Mouse (Mus musculus) megakaryocyte progenitor cell, adult 5-6 weeks (primary cell): ENCODE data around the gene Ang6. TPM values are rescaled to one million over a fixed set of nuclear protein-coding genes. Genes with fewer than 3 reads are reported as not detected.
A peak's percentile ranks its signal among the peaks of the same experiment; 100 is the strongest.
"Not testable (repeated sequence)": the region's sequence is repeated elsewhere in the genome, so short reads cannot be mapped to it uniquely, and the experiment has no call there.

Experiments
- ATAC-seq: replicated peaks from 2 replicates; pipeline ENCODE4 v1.8.0; 2016; ENCODE audit warnings: mild to moderate bottlenecking, moderate TSS enrichment, inconsistent platforms; ENCODE audit not compliant: poor library complexity
- total RNA-seq, 2 experiments: library from RNA; stranded (forward) in 1 of 2; stranded (reverse) in 1 of 2; fragments of 157-497, 149-512 nt in 1 of 2; fragments of 200-1000 nt in 1 of 2; gene quantifications; 2 replicates each; pipeline versions ENCODE4 v1.2.3 to v1.2.4; 2015 to 2017

The Ang6 gene
- total RNA-seq (2015) (not detected in 2 replicates), total RNA-seq (2017) (not detected in 2 replicates)

DNA sequence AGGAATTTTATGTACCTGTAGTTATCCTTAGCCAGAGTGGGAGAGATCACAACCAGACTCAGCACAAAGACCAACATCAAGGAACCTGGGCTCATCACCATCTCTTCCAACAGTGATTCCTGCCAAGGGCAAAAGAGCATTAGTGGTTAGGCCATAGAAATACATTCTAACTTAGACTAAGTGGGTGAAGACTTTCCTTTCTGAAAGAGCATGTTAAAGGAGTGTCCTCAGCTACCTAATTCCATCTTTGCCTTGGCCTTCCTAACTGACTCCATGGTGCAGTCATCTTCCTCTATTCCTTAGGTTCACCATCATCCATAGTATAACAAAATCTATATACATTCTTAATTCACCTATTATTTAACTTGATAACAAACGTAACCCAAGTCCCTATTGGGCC, at the start of gene Ang6:
Gene Ang6, minus strand, starts transcription at position 101 of the 400 bp plus-strand sequence.
- ATAC-seq = no peak

DNA sequence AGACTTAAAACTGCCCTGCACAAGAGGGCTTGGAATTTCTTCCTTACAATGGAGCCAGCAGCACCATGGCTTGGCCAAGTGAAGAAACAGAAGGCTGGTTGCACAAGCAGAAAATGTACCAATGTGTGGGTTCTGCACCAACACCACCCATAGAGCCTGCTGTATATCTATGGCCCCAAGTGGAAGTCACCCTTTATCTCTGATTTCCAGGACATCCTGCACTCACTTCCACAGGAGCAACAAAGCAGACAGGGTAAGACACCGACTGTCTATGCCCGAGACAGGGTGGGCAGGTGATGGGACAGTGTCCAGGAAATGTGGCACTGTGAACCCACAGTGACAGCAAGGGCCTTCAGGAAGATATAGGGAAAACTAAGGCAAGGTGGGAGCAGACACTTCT, 44.5 kb upstream of the Ang6 start:
- not testable (repeated sequence) for ATAC-seq

GRCm38 (mm10) chr14:44031828-44032227, 29.8 kb upstream of the Ang6 start:
- not testable (repeated sequence) for ATAC-seq

GRCm38 (mm10) chr14:44009686-44010085, 7.6 kb upstream of the Ang6 start:
- peak; percentile 78 for ATAC-seq

DNA sequence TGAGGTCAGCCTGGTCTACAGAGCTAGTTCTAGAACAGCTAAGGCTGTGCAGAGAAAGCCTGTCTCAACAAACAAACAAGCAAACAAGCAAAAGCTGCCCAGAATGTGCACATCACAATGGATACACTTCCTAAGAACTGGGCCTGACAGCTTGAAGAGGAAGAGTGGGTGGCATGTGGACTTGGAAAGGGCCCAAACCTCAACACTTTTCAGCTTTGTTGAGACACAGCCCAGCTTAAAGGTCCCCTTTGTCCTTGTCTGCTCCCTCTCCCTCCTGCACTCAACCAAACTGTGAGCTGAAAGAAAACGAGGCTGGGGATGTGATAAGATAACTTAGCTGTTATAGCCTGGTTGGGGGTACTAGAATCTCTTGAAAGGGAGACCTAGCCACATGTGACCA, 6.0 kb upstream of the Ang6 start:
- ATAC-seq = peak; percentile 66

GRCm38 (mm10) chr14:44001600-44001999, 469 bp downstream of the Ang6 start:
- ATAC-seq = peak; percentile 40

DNA sequence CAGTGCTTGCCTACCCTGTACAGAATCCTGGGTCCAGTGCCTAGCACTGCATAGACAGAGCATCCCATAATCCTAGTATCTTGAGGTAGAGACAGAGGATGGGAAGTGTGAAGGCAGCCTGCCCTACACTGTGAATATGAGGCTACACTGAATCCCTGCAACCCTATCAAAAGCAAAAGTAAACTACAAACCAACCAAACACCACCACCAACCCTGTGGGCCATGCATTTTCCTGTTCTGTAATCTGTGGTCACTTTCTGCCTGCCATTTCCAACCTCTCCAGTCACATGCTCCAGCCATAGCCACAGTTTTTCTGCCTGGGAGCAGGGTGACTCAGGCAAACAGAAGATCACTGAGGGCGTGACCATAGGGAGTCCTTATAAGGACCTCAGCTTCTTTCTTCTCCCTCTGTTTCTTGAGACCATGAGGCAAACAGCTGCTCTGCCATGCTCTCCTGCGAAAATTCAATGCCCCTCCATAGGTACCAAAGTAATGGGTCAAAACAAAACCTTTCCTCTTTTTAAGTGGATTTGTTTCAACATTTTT, 3.5 kb downstream of the Ang6 start:
- peak; percentile 92 for ATAC-seq

GRCm38 (mm10) chr14:43987404-43987803, 14.7 kb downstream of the Ang6 start:
- ATAC-seq = peak; percentile 93

GRCm38 (mm10) chr14:43986147-43986546, 15.9 kb downstream of the Ang6 start:
- no peak for ATAC-seq

DNA sequence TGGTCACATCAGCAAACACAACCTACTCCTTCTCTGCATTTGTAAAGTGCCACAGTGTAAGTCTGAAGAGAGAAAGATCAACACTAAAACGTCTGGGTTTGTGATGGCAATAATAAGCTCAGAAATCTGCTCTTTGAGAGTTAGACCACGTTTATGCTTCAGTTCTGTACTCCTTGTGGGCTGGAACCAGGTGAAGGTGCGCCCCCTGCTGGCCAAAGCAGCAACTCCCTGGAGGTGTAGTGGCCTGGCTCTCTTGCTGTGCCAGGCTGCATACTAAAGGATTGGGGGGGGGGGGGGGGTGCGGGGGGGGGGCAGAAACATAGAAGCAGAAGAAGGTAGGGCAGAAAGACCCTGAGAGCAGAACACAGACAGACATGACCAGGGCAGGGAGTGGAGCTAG, 18.2 kb downstream of the Ang6 start:
- ATAC-seq = peak; percentile 88

DNA sequence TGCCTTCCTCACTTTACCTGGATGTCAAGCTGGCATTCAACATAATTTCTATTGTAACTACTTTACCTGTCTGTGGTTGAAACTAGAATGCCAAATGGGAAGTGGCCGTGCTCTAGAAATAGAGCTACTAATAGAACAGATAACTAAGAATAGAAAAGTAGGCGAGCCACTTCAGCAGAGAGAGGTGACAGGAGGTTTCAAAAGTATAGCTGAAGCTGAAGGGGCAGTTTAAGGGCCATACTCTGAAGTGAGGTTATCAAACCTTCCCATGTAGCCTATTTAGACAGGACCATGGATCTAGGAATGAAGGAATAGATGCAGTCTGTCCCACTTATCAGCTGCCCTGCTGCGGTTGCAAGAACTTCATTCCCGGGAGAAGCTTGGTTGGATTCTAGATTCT, 18.6 kb downstream of the Ang6 start:
- ATAC-seq = no peak

DNA sequence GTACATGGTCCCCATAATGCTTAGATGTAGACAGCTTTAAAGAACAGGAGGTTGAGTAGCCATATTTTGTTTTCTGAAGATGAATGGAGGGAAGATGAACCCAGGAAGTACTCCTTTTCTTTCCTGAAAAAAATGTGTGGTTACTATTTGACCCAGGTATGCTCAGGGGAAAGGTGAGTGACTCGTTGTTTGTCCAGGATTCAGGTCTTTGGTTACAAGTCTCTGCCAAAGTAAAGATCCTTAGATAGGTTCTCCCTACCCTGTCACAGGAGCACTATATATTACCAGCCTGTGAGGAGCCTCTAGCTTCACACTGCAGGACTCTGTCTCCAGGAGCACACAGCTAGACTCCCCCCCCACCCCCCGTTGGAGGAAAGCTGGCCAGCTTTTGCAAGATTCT, 45.3 kb downstream of the Ang6 start, which contains the start of gene Ang5:
Gene Ang5, plus strand, starts transcription at position 301 of the 400 bp plus-strand sequence.
- not testable (repeated sequence) for ATAC-seq

DNA sequence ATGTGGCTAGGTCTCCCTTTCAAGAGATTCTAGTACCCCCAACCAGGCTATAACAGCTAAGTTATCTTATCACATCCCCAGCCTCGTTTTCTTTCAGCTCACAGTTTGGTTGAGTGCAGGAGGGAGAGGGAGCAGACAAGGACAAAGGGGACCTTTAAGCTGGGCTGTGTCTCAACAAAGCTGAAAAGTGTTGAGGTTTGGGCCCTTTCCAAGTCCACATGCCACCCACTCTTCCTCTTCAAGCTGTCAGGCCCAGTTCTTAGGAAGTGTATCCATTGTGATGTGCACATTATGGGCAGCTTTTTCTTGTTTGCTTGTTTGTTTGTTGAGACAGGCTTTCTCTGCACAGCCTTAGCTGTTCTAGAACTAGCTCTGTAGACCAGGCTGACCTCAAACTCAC, 47.0 kb downstream of the Ang6 start:
- ATAC-seq = peak; percentile 62

DNA sequence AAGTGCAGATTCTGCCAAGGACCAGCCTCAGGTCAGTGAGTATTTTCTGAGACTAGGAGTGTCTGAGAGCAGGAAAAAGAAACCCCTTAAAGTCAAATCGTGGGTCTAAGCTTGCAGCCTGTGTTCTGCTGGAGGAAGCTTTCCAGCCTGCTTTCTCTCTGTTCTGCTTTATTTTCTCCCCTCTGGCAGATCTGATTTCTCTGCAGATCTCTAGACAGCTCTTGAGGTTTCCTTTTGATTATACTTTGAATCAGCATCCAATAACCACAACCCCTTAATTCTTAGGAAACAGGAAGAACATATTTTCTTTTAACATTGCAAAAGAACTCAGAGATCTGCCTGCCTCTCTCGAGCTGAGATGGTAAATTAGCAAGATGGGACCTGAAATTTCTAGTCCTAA, 48.7 kb downstream of the Ang6 start:
- peak; percentile 83 for ATAC-seq

Other genes with a start within 250 kb of the Ang6 start
- not detected in 2 replicates for gene Gm8180, start 217.5 kb downstream of the Ang6 start, total RNA-seq (2015)
- gene Gm8180, start 217.5 kb downstream of the Ang6 start, total RNA-seq (2017) = not detected in 2 replicates
- 13.2 and 15.2 TPM in 2 replicates for gene Ear1, start 126.8 kb downstream of the Ang6 start, total RNA-seq (2015)
- gene Ear1, start 126.8 kb downstream of the Ang6 start, total RNA-seq (2017) = 10.0 and 21.5 TPM in 2 replicates
- gene Ear10, start 78.7 kb downstream of the Ang6 start, total RNA-seq (2015) = not detected in 2 replicates
- not detected in 2 replicates for gene Ear10, start 78.7 kb downstream of the Ang6 start, total RNA-seq (2017)
- gene Gm8113, start 76.9 kb downstream of the Ang6 start, total RNA-seq (2015) = 6.4 and 7.1 TPM in 2 replicates
- gene Gm8113, start 76.9 kb downstream of the Ang6 start, total RNA-seq (2017) = 4.0 and 5.6 TPM in 2 replicates
- not detected in 2 replicates for gene Ang5, start 45.2 kb downstream of the Ang6 start, total RNA-seq (2015)
- gene Ang5, start 45.2 kb downstream of the Ang6 start, total RNA-seq (2017) = not detected in 2 replicates
- 8.2 and 25.7 TPM in 2 replicates for gene Ear2, start 100.4 kb upstream of the Ang6 start, total RNA-seq (2015)
- gene Ear2, start 100.4 kb upstream of the Ang6 start, total RNA-seq (2017) = 11.1 and 20.4 TPM in 2 replicates
- not detected in 2 replicates for gene Gm3327, start 121.6 kb upstream of the Ang6 start, total RNA-seq (2015)
- not detected in 2 replicates for gene Gm3327, start 121.6 kb upstream of the Ang6 start, total RNA-seq (2017)
- not detected in 2 replicates for gene Gm8212, start 195.4 kb upstream of the Ang6 start, total RNA-seq (2015)
- not detected in 2 replicates for gene Gm8212, start 195.4 kb upstream of the Ang6 start, total RNA-seq (2017)
- gene 4930503E14Rik, start 211.0 kb upstream of the Ang6 start, total RNA-seq (2015) = not detected in 2 replicates
- gene 4930503E14Rik, start 211.0 kb upstream of the Ang6 start, total RNA-seq (2017) = not detected in 2 replicates